Mouse (Mus musculus) hindbrain, embryonic 11.5 days (tissue): Measurements from ENCODE around the gene Triobp. TPM values are rescaled to one million over a fixed set of nuclear protein-coding genes. Genes with fewer than 3 reads are reported as not detected.
A peak's percentile ranks its signal among the peaks of the same experiment; 100 is the strongest.

Experiments used
- ATAC-seq: fragments of 200-750 bp; cut with Nextera tagmentation; 2 replicates; pipeline ENCODE4 v1.8.0; 2017; ENCODE audit warnings: mild to moderate bottlenecking, moderate TSS enrichment, moderate library complexity; ENCODE audit not compliant: low FRiP score
- DNase-seq: peaks from one replicate; pipeline ENCODE4 v3.0.0-alpha.2; 2015; ENCODE audit warnings: low spot score
- H3K27ac ChIP-seq: fragments of 300-500 bp; sonication (generic); 2 replicates; pipeline ENCODE4 v1.5.1; 2014; ENCODE audit warnings: mild to moderate bottlenecking, low read depth, low read length
- H3K27me3 ChIP-seq: fragments of 300-500 bp; sonication (generic); 2 replicates; pipeline ENCODE4 v1.6.1; 2014; ENCODE audit warnings: mild to moderate bottlenecking, low read length, moderate library complexity, mixed read lengths; ENCODE audit not compliant: control insufficient read depth, insufficient read depth
- H3K36me3 ChIP-seq: fragments of 300-500 bp; sonication (generic); 2 replicates; pipeline ENCODE4 v1.6.1; 2014; ENCODE audit warnings: mild to moderate bottlenecking, low read length, moderate library complexity, mixed read lengths; ENCODE audit not compliant: control insufficient read depth, insufficient read depth
- H3K4me1 ChIP-seq: fragments of 300-500 bp; sonication (generic); replicated peaks from 2 replicates; pipeline ENCODE4 v1.6.1; 2014; ENCODE audit warnings: low read length, mixed read lengths; ENCODE audit not compliant: control insufficient read depth, insufficient read depth
- H3K4me2 ChIP-seq: fragments of 300-500 bp; sonication (generic); replicated peaks from 2 replicates; pipeline ENCODE4 v1.6.1; 2014; ENCODE audit warnings: mild to moderate bottlenecking, low read depth, low read length
- H3K4me3 ChIP-seq: fragments of 300-500 bp; sonication (generic); 2 replicates; pipeline ENCODE4 v1.5.1; 2014; ENCODE audit warnings: low read depth, low read length
- H3K9ac ChIP-seq: fragments of 300-500 bp; sonication (generic); 2 replicates; pipeline ENCODE4 v1.6.1; 2014; ENCODE audit warnings: low read depth, low read length
- H3K9me3 ChIP-seq: fragments of 300-500 bp; sonication (generic); 2 replicates; pipeline ENCODE4 v1.6.1; 2016; ENCODE audit warnings: low read length; ENCODE audit not compliant: control insufficient read depth
- WGBS: fragments of 180-500 bp; shearing (Covaris S2); extraction: QIAGEN DNeasy Blood & Tissue Kit; methylation state at CpG from one replicate; pipeline ENCODE4 v1.1.7; 2014; 5-methylcytosine and 5-hydroxymethylcytosine counted together
- polyA plus RNA-seq: library from polyadenylated mRNA; unstranded; fragments of >200 nt; fragmentation: Nextera tagmentation; extraction: Ambion mirVana; gene quantifications from 2 replicates; pipeline ENCODE4 v1.2.1, GENCODE M21; 2014

Triobp gene
- polyA plus RNA-seq, 1 experiment from 2014 or later = 45.4 TPM

DNA sequence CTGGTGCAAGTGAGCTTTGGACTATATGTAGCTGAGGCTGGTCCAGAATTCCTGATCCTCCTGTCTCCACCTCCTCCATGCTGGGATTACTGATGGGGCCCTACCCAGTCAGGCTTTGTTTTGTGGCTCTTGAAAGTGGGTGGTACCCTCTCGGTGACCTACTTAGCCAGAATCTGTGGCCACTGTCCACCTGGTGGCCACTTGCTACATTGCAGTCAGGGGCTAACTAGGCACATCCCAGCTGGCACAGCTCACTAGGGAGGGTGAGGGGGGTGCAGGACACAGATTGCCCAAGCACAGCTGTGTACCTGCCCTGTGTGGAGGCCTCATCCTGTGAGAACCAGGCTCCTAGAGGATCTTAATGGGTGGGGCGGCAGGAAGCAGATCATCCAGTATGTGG is 15.4 kb downstream of the Triobp start:
- 40% methylated on average over 2 of the region's 2 CpGs for WGBS
- Histone ChIP-seq H3K9me3 (no peaks in the 10 kb centered on the region), H3K27me3 (no peaks in the 10 kb centered on the region), H3K4me2 (no peak overlapping the region), H3K4me3 (no peak overlapping the region), H3K9ac (no peak overlapping the region), H3K27ac (no peak overlapping the region), H3K36me3 (0 out of 2 replicates have a peak, but pooled peaks cover 5% of the 10 kb centered on the region), H3K4me1 (no peaks in the 10 kb centered on the region)
- peak; percentile 80 for DNase-seq
- no peak for ATAC-seq

GRCm38 (mm10) chr15:78971626-78972025 is 24.1 kb downstream of the Triobp start:
- no peak for DNase-seq
- 76% methylated on average over 6 of the region's 6 CpGs for WGBS
- no peaks in the 10 kb centered on the region for H3K27me3 ChIP-seq
- no peak for ATAC-seq
- no peak overlapping the region for H3K4me2 ChIP-seq
- no peak overlapping the region for H3K27ac ChIP-seq
- no peak overlapping the region for H3K9ac ChIP-seq
- H3K36me3 ChIP-seq = no peaks in the 10 kb centered on the region
- no peak overlapping the region for H3K4me3 ChIP-seq
- H3K9me3 ChIP-seq = no peaks in the 10 kb centered on the region
- no peaks in the 10 kb centered on the region for H3K4me1 ChIP-seq

DNA sequence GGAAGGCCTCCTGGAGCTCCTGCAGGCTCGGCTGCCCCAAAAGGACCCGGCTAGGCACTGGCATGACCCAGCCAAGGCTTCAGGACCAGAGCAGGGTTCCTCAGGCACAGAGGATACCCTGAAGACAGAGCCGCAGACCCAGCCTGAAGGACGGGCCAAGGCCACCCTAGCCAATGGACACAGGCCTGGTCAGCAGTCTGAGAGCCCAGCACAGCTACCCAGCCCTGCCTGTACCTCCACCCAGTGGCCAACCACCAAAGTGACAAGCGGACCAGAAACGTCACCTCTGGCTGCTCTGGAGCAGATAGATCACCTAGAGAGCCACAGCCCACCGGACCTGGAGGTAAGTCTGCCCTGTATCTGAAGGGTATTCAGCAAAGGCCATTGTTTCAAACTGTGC is 26.4 kb downstream of the Triobp start:
- Histone ChIP-seq H3K9ac (no peak overlapping the region), H3K27me3 (no peaks in the 10 kb centered on the region), H3K27ac (no peak overlapping the region), H3K4me3 (no peak overlapping the region), H3K9me3 (no peaks in the 10 kb centered on the region), H3K36me3 (no peaks in the 10 kb centered on the region), H3K4me1 (no peaks in the 10 kb centered on the region), H3K4me2 (no peak overlapping the region)
- ATAC-seq (no peak), DNase-seq (no peak)
- 79% methylated on average over 6 of the region's 7 CpGs for WGBS

- Histone ChIP-seq H3K4me3 (no peak overlapping the region), H3K36me3 (no peaks in the 10 kb centered on the region), H3K9me3 (no peaks in the 10 kb centered on the region), H3K4me2 (no peak overlapping the region), H3K4me1 (0 out of 2 replicates have a peak, but pooled peaks cover 2% of the 10 kb centered on the region), H3K9ac (no peak overlapping the region), H3K27me3 (no peaks in the 10 kb centered on the region), H3K27ac (no peak overlapping the region)
- DNase-seq = no peak
- WGBS = 94% methylated on average over 8 of the region's 8 CpGs
- ATAC-seq = no peak
These were observed 30.2 kb downstream of the Triobp start for GRCm38 (mm10) chr15:78977676-78978159.

GRCm38 (mm10) chr15:78978875-78979274 is 31.4 kb downstream of the Triobp start:
- DNase-seq (peak; percentile 46), ATAC-seq (no peak)
- Histone ChIP-seq H3K9ac (no peak overlapping the region), H3K9me3 (no peaks in the 10 kb centered on the region), H3K27ac (no peak overlapping the region), H3K27me3 (no peaks in the 10 kb centered on the region), H3K4me3 (no peak overlapping the region), H3K4me2 (no peak overlapping the region), H3K36me3 (no peaks in the 10 kb centered on the region), H3K4me1 (peaks cover 2% of the 10 kb centered on the region; the same call in 1 of the 2 replicates)
- WGBS = 46% methylated on average over 4 of the region's 4 CpGs

- Histone ChIP-seq H3K9ac (no peak overlapping the region), H3K4me3 (no peak overlapping the region), H3K4me2 (no peak overlapping the region), H3K36me3 (no peaks in the 10 kb centered on the region), H3K27ac (no peak overlapping the region), H3K9me3 (no peaks in the 10 kb centered on the region), H3K27me3 (no peaks in the 10 kb centered on the region), H3K4me1 (peaks cover 2% of the 10 kb centered on the region; the same call in 1 of the 2 replicates)
- 92% methylated on average over 4 of the region's 4 CpGs for WGBS
- DNase-seq (no peak), ATAC-seq (no peak)
These were observed 32.6 kb downstream of the Triobp start for GRCm38 (mm10) chr15:78980084-78980483.

GRCm38 (mm10) chr15:78982658-78983435 is 35.3 kb downstream of the Triobp start:
- Histone ChIP-seq H3K4me2 (peak overlapping the region; percentile 93), H3K9ac (peak overlapping the region; percentile 79), H3K27ac (peak overlapping the region; percentile 54; the same call in 1 of the 2 replicates), H3K4me1 (peaks cover 2% of the 10 kb centered on the region; the same call in 1 of the 2 replicates), H3K9me3 (no peaks in the 10 kb centered on the region), H3K36me3 (no peaks in the 10 kb centered on the region), H3K4me3 (peak overlapping the region; percentile 71), H3K27me3 (no peaks in the 10 kb centered on the region)
- ATAC-seq (peak; percentile 87), DNase-seq (peak; percentile 89)
- WGBS = under 1% methylated on average over 62 of the region's 67 CpGs

DNA sequence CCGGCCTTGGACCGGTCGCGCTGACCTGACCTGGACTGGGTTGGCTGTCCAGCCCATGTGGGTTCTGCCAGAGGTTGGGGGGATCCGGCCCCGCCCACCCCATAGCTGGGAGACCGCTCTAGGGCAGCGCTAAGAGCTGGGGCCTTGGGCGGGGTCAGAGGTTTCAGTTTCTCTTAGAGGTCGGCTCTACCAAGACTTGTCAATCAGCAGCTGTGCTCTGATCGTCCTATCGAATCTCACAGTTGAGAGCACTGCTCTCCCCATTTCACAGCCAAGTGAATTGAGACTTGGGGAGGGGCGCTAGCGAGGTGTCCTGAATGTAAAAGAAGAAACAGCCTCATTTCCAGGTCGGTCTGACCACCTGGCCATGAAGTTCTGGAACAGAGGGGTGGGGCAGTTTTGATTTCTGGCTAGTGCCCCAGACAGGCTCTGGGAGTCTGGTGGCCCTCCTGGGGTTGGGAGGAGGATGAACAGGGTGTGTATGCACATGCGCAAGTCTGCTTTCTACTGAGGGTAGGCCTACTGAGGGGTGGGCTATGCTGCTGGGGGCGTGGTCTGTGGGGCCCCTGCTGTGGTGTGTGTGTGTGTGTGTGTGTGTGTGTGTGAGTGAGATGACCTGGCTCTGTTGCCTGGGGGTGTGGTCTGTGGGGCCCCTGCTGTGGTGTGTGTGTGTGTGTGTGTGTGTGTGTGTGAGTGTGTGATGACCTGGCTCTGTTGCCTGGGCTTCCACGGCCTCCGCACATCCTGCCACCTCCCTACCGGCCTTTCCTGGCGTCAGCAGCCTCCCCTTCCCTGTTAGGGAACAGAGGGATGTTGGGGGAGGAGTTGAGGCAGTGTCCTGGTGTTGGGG is 36.1 kb downstream of the Triobp start:
- Histone ChIP-seq H3K4me3 (peak overlapping the region; percentile 71), H3K36me3 (no peaks in the 10 kb centered on the region), H3K27ac (peak overlapping the region; percentile 54), H3K9me3 (no peaks in the 10 kb centered on the region), H3K4me2 (peak overlapping the region; percentile 93), H3K9ac (peak overlapping the region; percentile 79), H3K27me3 (no peaks in the 10 kb centered on the region), H3K4me1 (peaks cover 2% of the 10 kb centered on the region; the same call in 1 of the 2 replicates)
- ATAC-seq (peak; percentile 59), DNase-seq (peak; percentile 54)
- under 1% methylated on average over 21 of the region's 21 CpGs for WGBS
